Mouse (Mus musculus): ENCODE results near the gene Golm1.

Gene Golm1

GRCm38 (mm10) chr13:59590691-59591090, 84.9 kb downstream of the Golm1 start:
- DNase-seq (ENCODE audit: low spot score) = no peak

GRCm38 (mm10) chr13:59589672-59590071, 85.9 kb downstream of the Golm1 start:
- DNase-seq (ENCODE audit: low spot score) = no peak

- no peak for DNase-seq (ENCODE audit: low spot score)
These were observed 88.4 kb downstream of the Golm1 start for GRCm38 (mm10) chr13:59587201-59587600.

GRCm38 (mm10) chr13:59585648-59586005, 90.0 kb downstream of the Golm1 start:
- DNase-seq (ENCODE audit: low spot score) = peak; percentile 16

GRCm38 (mm10) chr13:59584947-59585647, 90.5 kb downstream of the Golm1 start, which contains the start of the genes Agtpbp1 and Naa35:
TSS of gene Agtpbp1 (minus strand) at chr13:59585227.
TSS of gene Naa35 (plus strand) at chr13:59585259.
- peak; percentile 99 for DNase-seq (ENCODE audit: low spot score)
